Mouse (Mus musculus) cerebellum, adult 2 months (tissue): ENCODE data around the gene Hhat.

Experiments used
- CTCF ChIP-seq: fragments of 200-500 bp; IDR thresholded peaks from 2 replicates; pipeline ENCODE4 v1.5.1; 2011; ENCODE audit warnings: low read depth, mild to moderate bottlenecking, control low read depth, low read length, moderate library complexity, borderline replicate concordance; ENCODE audit not compliant: insufficient read depth
- POLR2A ChIP-seq: fragments of 200-500 bp; IDR thresholded peaks from 2 replicates; pipeline ENCODE4 v1.6.1; 2011; ENCODE audit warnings: low read length, control low read depth, borderline replicate concordance; ENCODE audit not compliant: insufficient read depth

GRCm38 (mm10) chr1:192457037-192457436 lies 314.0 kb downstream of the Hhat start:
- TF ChIP-seq POLR2A (no peak), CTCF (no peak)
